Mouse (Mus musculus) CH12.LX (cell line): ENCODE results near the gene Lamp2.

Experiments used
- CHD1 ChIP-seq: IDR thresholded peaks from 2 replicates; pipeline ENCODE4 v1.6.1; 2012; ENCODE audit warnings: low read depth, low read length, improper control_type of control experiment, inconsistent platforms
- CTCF ChIP-seq, 2 experiments: IDR thresholded peaks in 1 of 2; conservative IDR thresholded peaks in 1 of 2; 2 replicates each; pipeline ENCODE4 v1.5.1; 2011 to 2012; ENCODE audit warnings: low read depth in 2 of 2, low read length in 2 of 2, improper control_type of control experiment in 1 of 2, inconsistent platforms in 1 of 2, mild to moderate bottlenecking in 1 of 2, moderate library complexity in 1 of 2
- E2F4 ChIP-seq: IDR thresholded peaks from 2 replicates; pipeline ENCODE4 v1.6.1; 2011; ENCODE audit warnings: low read depth, low read length, improper control_type of control experiment; ENCODE audit not compliant: insufficient replicate concordance
- ELF1 ChIP-seq: IDR thresholded peaks from 2 replicates; pipeline ENCODE4 v1.6.1; 2014; ENCODE audit warnings: low read depth, mild to moderate bottlenecking, inconsistent platforms, low read length, improper control_type of control experiment
- EP300 ChIP-seq: IDR thresholded peaks from 2 replicates; pipeline ENCODE4 v1.6.1; 2011; ENCODE audit warnings: low read length, improper control_type of control experiment
- JUND ChIP-seq: conservative IDR thresholded peaks from 2 replicates; pipeline ENCODE4 v1.6.1; 2011; ENCODE audit warnings: low read depth, low read length, improper control_type of control experiment
- MAX ChIP-seq: IDR thresholded peaks from 2 replicates; pipeline ENCODE4 v1.6.1; 2011; ENCODE audit warnings: low read length, improper control_type of control experiment
- MXI1 ChIP-seq: IDR thresholded peaks from 2 replicates; pipeline ENCODE4 v1.6.1; 2011; ENCODE audit warnings: mild to moderate bottlenecking, low read depth, low read length, improper control_type of control experiment
- PAX5 ChIP-seq: IDR thresholded peaks from 2 replicates; pipeline ENCODE4 v1.6.1; 2012; ENCODE audit warnings: low read length, inconsistent platforms, mixed read lengths
- POLR2A ChIP-seq: IDR thresholded peaks from 2 replicates; pipeline ENCODE4 v1.6.1; 2011; ENCODE audit warnings: low read depth, mild to moderate bottlenecking, improper control_type of control experiment, low read length
- POLR2AphosphoS2 ChIP-seq: IDR thresholded peaks from 2 replicates; pipeline ENCODE4 v1.6.1; 2011; ENCODE audit warnings: low read depth, low read length, improper control_type of control experiment
- USF1 ChIP-seq: IDR thresholded peaks from 2 replicates; pipeline ENCODE4 v1.6.1; 2014; ENCODE audit warnings: low read depth, mild to moderate bottlenecking, inconsistent platforms, low read length, improper control_type of control experiment
- ZC3H11A ChIP-seq: IDR thresholded peaks from 2 replicates; pipeline ENCODE4 v1.6.1; 2012; ENCODE audit warnings: low read depth, mild to moderate bottlenecking, inconsistent platforms, low read length, improper control_type of control experiment
- ZKSCAN1 ChIP-seq: IDR thresholded peaks from 2 replicates; pipeline ENCODE4 v1.6.1; 2012; ENCODE audit warnings: low read depth, inconsistent platforms, low read length, improper control_type of control experiment, borderline replicate concordance

DNA sequence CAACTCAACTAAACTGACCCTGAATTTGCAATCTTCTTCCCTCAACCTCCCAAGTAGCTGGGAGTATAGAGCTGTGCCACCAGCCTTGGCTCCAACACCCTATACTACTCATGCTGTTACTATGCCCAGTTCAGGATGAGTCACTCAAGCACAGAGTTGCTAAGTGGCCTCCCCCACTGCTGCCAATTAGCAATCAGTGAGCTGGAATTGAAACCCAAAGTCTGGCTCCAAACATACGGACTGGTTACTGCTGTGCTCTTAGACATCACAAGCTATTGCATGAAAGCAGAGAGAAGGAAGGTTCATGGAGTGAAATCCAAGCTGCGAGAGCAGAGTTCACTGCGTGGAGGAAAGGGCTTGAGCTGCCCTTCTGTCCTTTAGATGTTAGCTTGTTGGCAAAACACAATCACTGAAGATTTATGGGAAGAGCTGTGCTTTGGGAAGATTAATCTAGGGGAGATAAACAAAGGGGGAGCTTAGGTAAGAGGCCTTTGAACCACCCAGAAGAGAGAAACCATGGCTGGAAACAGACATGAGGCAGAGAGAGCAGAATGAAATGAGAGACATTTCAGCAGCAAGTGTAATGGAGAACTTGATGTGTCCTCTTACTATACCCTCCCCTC lies 27.3 kb downstream of the Lamp2 start:
- TF ChIP-seq POLR2A = no peak
- TF ChIP-seq E2F4 = no peak
- no peak for TF ChIP-seq CTCF (conservative IDR thresholded peaks at IDR 0.05 in 1 of 2, IDR thresholded peaks at IDR 0.05 in 1 of 2; ENCODE audit: low read depth in 2 of 2, low read length in 2 of 2)
- no peak for TF ChIP-seq EP300
- TF ChIP-seq POLR2AphosphoS2 = no peak
- no peak for TF ChIP-seq MXI1
- no peak for TF ChIP-seq ZKSCAN1
- TF ChIP-seq CHD1 = no peak
- no peak for TF ChIP-seq MAX
- no peak for TF ChIP-seq PAX5
- TF ChIP-seq ELF1 = no peak
- no peak for TF ChIP-seq ZC3H11A
- TF ChIP-seq USF1 = no peak
- no peak for TF ChIP-seq JUND
